Mouse (Mus musculus) myocyte (in vitro differentiated cells): Measurements from ENCODE around the gene Mrc1. TPM values are rescaled to one million over a fixed set of nuclear protein-coding genes. Genes with fewer than 3 reads are reported as not detected.

Experiments
- H3K27me3 ChIP-seq: one replicate; pipeline ENCODE4 v1.6.1; 2011; ENCODE audit not compliant: control insufficient read depth, insufficient read depth, insufficient read length
- H3K36me3 ChIP-seq: one replicate; pipeline ENCODE4 v1.6.1; 2011; ENCODE audit not compliant: control insufficient read depth, insufficient read depth
- H3K4me2 ChIP-seq: one replicate; pipeline ENCODE4 v1.6.1; 2011; ENCODE audit warnings: low read depth, control low read depth
- H3K4me3 ChIP-seq: one replicate; pipeline ENCODE4 v1.5.1; 2011; ENCODE audit warnings: mild to moderate bottlenecking, control low read depth, moderate library complexity
- H3K79me2 ChIP-seq: one replicate; pipeline ENCODE4 v1.6.1; 2011; ENCODE audit not compliant: control insufficient read depth, insufficient read depth
- H3ac ChIP-seq: one replicate; pipeline ENCODE4 v1.6.1; 2011; ENCODE audit not compliant: control insufficient read depth, insufficient read length
- CEBPB ChIP-seq: IDR thresholded peaks from 2 replicates; pipeline ENCODE4 v1.6.1; 2011; ENCODE audit warnings: mild to moderate bottlenecking, moderate library complexity; ENCODE audit not compliant: poor library complexity, insufficient read depth, severe bottlenecking
- E2F4 ChIP-seq: IDR thresholded peaks from one replicate; pipeline ENCODE4 v1.6.1; 2011; ENCODE audit warnings: mild to moderate bottlenecking, control low read depth, moderate library complexity; ENCODE audit not compliant: insufficient read depth
- MAX ChIP-seq: IDR thresholded peaks from one replicate; pipeline ENCODE4 v1.6.1; 2011; ENCODE audit warnings: low read depth, mild to moderate bottlenecking, control low read depth
- MYOD1 ChIP-seq, 3 experiments: IDR thresholded peaks; one replicate each; pipeline ENCODE4 v1.6.1; 2011; ENCODE audit warnings: control low read depth in 2 of 3, low read depth in 2 of 3, mild to moderate bottlenecking in 2 of 3, moderate library complexity in 1 of 3; ENCODE audit not compliant: insufficient read length in 2 of 3, control insufficient read depth in 1 of 3
- MYOG ChIP-seq, 3 experiments: IDR thresholded peaks; one replicate each; pipeline ENCODE4 v1.6.1; 2011; ENCODE audit warnings: control low read depth in 2 of 3, low read depth in 2 of 3, mild to moderate bottlenecking in 2 of 3; ENCODE audit not compliant: insufficient read length in 2 of 3, control insufficient read depth in 1 of 3, insufficient read depth in 1 of 3
- POLR2A ChIP-seq: IDR thresholded peaks from one replicate; pipeline ENCODE4 v1.6.1; 2011; ENCODE audit warnings: low read depth, mild to moderate bottlenecking, control low read depth, moderate library complexity; ENCODE audit not compliant: insufficient read length
- POLR2AphosphoS2 ChIP-seq: IDR thresholded peaks from one replicate; pipeline ENCODE4 v1.6.1; 2011; ENCODE audit warnings: low read depth, control low read depth; ENCODE audit not compliant: insufficient read length
- REST ChIP-seq: IDR thresholded peaks from one replicate; pipeline ENCODE4 v1.6.1; 2011; ENCODE audit warnings: mild to moderate bottlenecking, control low read depth, moderate library complexity; ENCODE audit not compliant: insufficient read depth, insufficient read length
- SRF ChIP-seq: IDR thresholded peaks from one replicate; pipeline ENCODE4 v1.6.1; 2011; ENCODE audit warnings: low read depth; ENCODE audit not compliant: control insufficient read depth, insufficient read length
- TCF12 ChIP-seq: IDR thresholded peaks from one replicate; pipeline ENCODE4 v1.6.1; 2011; ENCODE audit warnings: mild to moderate bottlenecking, control low read depth; ENCODE audit not compliant: poor library complexity, insufficient read depth, severe bottlenecking
- TCF3 ChIP-seq: IDR thresholded peaks from one replicate; pipeline ENCODE4 v1.6.1; 2011; ENCODE audit warnings: low read depth, control low read depth; ENCODE audit not compliant: insufficient read length
- USF1 ChIP-seq: IDR thresholded peaks from one replicate; pipeline ENCODE4 v1.6.1; 2011; ENCODE audit warnings: low read depth, mild to moderate bottlenecking, control low read depth, moderate library complexity
- polyA plus RNA-seq: library from polyadenylated mRNA; unstranded; fragments of >200 nt; fragmentation: generic; extraction: Trizol; gene quantifications from one replicate; pipeline ENCODE4 v1.2.1, GENCODE M21; 2012; ENCODE audit warnings: missing spikeins

The Mrc1 gene
- polyA plus RNA-seq, 1 experiment: 0.04 TPM

DNA sequence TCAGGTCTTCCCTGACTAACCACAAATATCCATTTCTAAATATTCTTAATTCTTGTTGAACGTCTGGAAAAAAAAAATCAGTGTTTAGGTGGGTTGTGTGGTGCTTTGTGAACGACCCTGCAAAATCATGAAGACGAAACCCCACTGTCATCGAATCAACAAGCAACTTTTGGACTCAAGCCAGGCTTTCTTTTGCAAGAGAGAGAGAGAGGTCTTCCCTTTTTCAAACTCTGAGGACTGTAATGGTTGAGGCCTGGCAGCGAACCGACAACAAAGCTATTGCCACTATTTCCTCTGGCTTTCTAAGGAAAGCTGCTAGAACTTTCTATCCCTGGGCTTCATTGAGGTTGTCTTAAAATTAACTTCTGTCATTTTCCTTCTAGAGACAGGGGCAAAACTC is 697 bp upstream of the Mrc1 start:
- H3K4me3 ChIP-seq: no peak overlapping the region
- no peak overlapping the region for H3ac ChIP-seq
- no peaks in the 10 kb centered on the region for H3K36me3 ChIP-seq
- no peaks in the 10 kb centered on the region for H3K79me2 ChIP-seq
- H3K4me2 ChIP-seq: no peak overlapping the region
- TF ChIP-seq POLR2A (no peak), TCF12 (no peak), TCF3 (no peak), CEBPB (no peak), SRF (no peak), MAX (no peak), REST (no peak), MYOD1 (IDR thresholded peaks at IDR 0.05; ENCODE audit: control insufficient read depth in 1 of 3, insufficient read length in 2 of 3, low read depth in 2 of 3) (no peak), E2F4 (no peak), USF1 (no peak), MYOG (IDR thresholded peaks at IDR 0.05; ENCODE audit: control insufficient read depth in 1 of 3, insufficient read depth in 1 of 3, insufficient read length in 2 of 3, low read depth in 2 of 3) (no peak), POLR2AphosphoS2 (no peak)
- H3K27me3 ChIP-seq: no peaks in the 10 kb centered on the region

DNA sequence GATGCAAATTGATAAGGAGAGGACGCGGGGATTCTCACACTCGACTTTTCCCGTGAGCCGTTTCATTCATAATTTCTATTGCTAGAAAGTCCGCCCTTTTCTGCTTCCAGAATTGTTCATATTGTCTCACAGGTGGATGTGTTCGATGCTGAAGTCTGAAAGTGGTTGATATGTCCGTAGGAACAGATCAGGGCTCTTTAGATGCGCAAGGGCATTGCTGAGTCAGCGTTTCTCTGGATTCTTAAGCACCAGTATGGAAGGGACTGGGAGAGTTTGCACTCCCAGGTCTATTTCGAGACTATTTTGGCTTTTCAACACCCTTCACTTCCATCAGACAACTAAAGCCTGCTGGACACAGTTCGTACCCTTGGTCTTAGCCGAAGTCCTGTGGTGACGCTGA is 787 bp downstream of the Mrc1 start:
- Histone ChIP-seq H3K79me2 (no peaks in the 10 kb centered on the region), H3K4me2 (no peak overlapping the region), H3ac (no peak overlapping the region), H3K36me3 (no peaks in the 10 kb centered on the region), H3K4me3 (no peak overlapping the region), H3K27me3 (no peaks in the 10 kb centered on the region)
- no peak for TF ChIP-seq TCF12
- no peak for TF ChIP-seq POLR2AphosphoS2
- no peak for TF ChIP-seq E2F4
- TF ChIP-seq MAX: no peak
- no peak for TF ChIP-seq CEBPB
- no peak for TF ChIP-seq SRF
- no peak for TF ChIP-seq MYOD1 (IDR thresholded peaks at IDR 0.05; ENCODE audit: control insufficient read depth in 1 of 3, insufficient read length in 2 of 3, low read depth in 2 of 3)
- no peak for TF ChIP-seq USF1
- TF ChIP-seq TCF3: no peak
- TF ChIP-seq MYOG (IDR thresholded peaks at IDR 0.05; ENCODE audit: control insufficient read depth in 1 of 3, insufficient read depth in 1 of 3, insufficient read length in 2 of 3, low read depth in 2 of 3): no peak
- no peak for TF ChIP-seq POLR2A

DNA sequence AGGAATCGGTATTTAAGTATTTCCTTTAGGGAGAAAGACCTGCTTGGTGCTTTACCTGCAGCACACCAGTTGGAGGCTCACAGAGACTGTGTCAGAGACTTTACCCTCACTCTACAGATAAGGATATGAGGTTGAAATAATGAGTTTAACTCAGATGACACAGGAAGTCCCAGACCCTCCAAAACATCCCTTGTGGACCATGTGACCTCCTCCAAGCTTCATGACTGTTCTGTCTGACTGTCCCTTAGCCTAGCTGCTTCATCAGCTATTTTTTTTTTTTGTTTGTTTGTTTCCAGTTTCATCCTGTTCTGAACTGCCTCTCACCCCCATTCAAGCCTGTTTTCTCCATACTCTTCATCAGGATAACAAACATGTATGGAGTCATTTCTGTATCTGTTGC is 3.7 kb downstream of the Mrc1 start:
- H3K36me3 ChIP-seq: no peaks in the 10 kb centered on the region
- no peak overlapping the region for H3K4me3 ChIP-seq
- no peak overlapping the region for H3K4me2 ChIP-seq
- no peaks in the 10 kb centered on the region for H3K79me2 ChIP-seq
- H3K27me3 ChIP-seq: no peaks in the 10 kb centered on the region
- H3ac ChIP-seq: no peak overlapping the region
- TF ChIP-seq CEBPB (no peak), USF1 (peak; percentile 20), REST (no peak), SRF (no peak), MYOG (IDR thresholded peaks at IDR 0.05; ENCODE audit: control insufficient read depth in 1 of 3, insufficient read depth in 1 of 3, insufficient read length in 2 of 3, low read depth in 2 of 3) (no peak), TCF3 (no peak), POLR2AphosphoS2 (no peak), TCF12 (no peak), POLR2A (no peak)

DNA sequence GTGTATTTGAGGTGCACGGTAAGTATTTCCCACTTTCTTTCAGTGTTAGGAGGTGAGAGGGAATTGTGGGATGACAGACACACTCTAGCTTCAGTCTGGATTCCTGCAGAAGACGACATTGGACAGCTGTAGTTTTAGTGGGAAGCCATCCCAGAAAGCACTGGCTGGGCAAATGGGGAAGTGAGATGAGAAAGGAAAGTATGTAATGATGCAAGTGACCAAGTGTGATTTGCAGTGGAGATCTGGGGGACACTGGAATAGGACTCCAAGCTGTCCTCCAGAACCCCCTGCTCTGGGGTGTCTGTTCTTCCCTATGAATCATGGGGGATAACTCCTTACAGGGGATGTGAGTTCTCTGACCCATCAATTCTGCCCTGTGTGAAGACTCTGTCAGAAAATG is 4.8 kb downstream of the Mrc1 start:
- Histone ChIP-seq H3K79me2 (no peaks in the 10 kb centered on the region), H3K36me3 (no peaks in the 10 kb centered on the region), H3ac (no peak overlapping the region), H3K27me3 (no peaks in the 10 kb centered on the region), H3K4me2 (no peak overlapping the region), H3K4me3 (no peak overlapping the region)
- TF ChIP-seq SRF: no peak
- TF ChIP-seq POLR2A: no peak
- no peak for TF ChIP-seq USF1
- TF ChIP-seq TCF3: no peak
- TF ChIP-seq MYOD1 (IDR thresholded peaks at IDR 0.05; ENCODE audit: control insufficient read depth in 1 of 3, insufficient read length in 2 of 3, low read depth in 2 of 3): no peak
- no peak for TF ChIP-seq REST
- no peak for TF ChIP-seq CEBPB
- no peak for TF ChIP-seq MAX
- TF ChIP-seq TCF12: no peak
- TF ChIP-seq MYOG (IDR thresholded peaks at IDR 0.05; ENCODE audit: control insufficient read depth in 1 of 3, insufficient read depth in 1 of 3, insufficient read length in 2 of 3, low read depth in 2 of 3): no peak
- TF ChIP-seq POLR2AphosphoS2: no peak
- TF ChIP-seq E2F4: no peak

DNA sequence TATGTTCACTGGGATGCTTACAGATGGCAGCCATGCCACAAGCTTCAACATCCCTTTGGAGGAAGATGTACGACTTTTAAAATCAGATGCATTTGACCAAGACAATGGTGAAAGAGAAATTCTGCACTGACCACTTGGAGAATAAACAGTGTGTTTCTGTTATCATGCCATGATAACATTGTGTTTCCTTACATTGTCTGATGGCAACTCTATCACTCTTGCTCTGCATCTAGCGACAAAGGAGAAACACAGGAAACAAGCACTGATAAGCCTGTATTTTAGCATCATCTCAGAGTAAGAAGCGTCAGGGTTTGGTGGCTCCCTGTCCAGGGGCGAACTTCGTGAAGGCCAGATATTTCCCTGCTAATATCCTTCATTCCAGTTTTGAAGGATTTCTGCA is 6.1 kb downstream of the Mrc1 start:
- H3K4me2 ChIP-seq: no peak overlapping the region
- TF ChIP-seq MYOG (IDR thresholded peaks at IDR 0.05; ENCODE audit: control insufficient read depth in 1 of 3, insufficient read depth in 1 of 3, insufficient read length in 2 of 3, low read depth in 2 of 3) (no peak), USF1 (no peak), SRF (no peak), TCF3 (no peak), TCF12 (no peak), REST (no peak), POLR2A (no peak), MYOD1 (IDR thresholded peaks at IDR 0.05; ENCODE audit: control insufficient read depth in 1 of 3, insufficient read length in 2 of 3, low read depth in 2 of 3) (no peak), E2F4 (no peak), POLR2AphosphoS2 (no peak), CEBPB (no peak), MAX (no peak)
- H3K36me3 ChIP-seq: no peaks in the 10 kb centered on the region
- H3ac ChIP-seq: no peak overlapping the region
- H3K4me3 ChIP-seq: no peak overlapping the region
- H3K79me2 ChIP-seq: no peaks in the 10 kb centered on the region
- no peaks in the 10 kb centered on the region for H3K27me3 ChIP-seq
